Mouse (Mus musculus): Measurements from ENCODE around the gene Car9.

Gene Car9

DNA sequence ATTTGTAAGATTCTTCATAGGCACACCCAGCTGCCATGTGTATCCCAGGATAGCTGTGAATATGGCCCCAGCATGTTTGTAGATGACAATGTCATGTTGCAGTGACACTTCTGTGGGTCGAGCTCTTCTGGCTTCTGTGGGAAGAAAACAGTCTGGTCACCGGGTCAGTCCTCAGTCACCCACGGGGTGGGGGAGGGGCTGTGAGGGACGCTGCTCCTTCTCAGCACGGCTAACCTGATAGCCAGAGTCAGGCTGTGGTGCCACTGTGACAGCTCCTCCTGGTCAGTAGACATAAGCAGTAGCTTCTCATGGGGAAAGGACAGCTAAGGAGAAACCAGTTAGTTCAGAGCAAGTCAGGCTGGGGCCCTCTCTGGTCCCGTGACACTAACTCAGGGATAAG lies 10.2 kb upstream of the Car9 start:
- peak in 1 of 2 experiments; percentile 62 for DNase-seq

DNA sequence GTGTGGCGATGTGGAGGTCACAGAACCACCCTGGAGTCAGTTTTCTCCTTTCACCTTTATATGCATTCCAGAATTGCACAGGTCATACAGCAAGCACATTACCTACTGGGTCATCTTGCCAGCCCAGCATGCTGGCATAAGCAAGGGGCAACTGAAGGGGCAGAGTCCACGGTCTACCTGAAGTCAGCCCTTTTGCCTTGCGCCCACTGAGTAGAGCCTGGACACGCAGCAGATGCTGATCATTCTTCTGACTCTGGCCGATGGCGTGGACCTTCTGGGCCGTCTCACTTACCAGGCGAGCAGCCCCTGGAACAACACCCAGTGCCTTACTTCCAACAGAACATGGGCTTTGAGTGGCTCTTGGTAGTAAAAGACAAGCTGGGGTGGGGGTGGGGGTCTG lies 9.4 kb upstream of the Car9 start:
- DNase-seq = peak; percentile 70 to 71

DNA sequence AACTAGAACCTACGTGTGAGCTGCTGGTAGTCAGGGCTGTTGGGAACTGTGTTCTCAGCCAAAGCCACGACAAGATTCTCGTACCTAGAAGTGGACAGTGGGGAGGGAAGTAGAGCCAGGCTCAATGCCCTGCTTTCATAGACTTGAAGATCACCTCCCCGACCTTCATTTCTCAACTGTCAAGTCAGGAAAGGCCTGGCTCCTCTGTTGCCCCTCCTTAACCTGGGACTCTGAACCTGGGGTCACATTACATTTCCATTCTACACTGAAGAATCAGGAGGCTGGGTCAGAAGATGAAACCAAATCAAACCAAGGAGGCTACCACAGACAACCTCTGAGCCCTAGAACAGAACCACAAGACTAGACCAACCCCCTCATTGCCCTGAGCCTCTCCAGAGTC lies 8.8 kb upstream of the Car9 start:
- DNase-seq = peak; percentile 42 to 58

DNA sequence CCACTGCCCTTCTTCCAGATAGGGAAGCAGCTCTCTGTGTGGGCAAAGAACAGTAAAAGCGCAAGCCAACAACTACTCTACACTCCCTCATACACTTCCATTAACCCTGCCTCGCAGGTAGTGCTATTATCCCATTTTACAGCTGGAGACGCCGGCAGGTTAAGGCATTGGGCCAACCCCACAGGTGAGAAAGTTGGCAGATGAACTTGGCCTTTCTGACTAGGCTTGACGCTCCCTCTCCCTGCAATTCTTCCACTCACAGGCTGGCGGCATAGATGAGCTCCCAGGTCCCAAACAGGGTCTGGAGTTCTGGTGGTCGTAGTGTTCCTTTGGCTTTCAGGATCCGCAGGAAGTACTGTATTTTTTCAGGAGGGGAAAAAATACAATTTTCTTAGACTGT lies 7.8 kb upstream of the Car9 start:
- peak in 1 of 2 experiments; percentile 70 for DNase-seq

DNA sequence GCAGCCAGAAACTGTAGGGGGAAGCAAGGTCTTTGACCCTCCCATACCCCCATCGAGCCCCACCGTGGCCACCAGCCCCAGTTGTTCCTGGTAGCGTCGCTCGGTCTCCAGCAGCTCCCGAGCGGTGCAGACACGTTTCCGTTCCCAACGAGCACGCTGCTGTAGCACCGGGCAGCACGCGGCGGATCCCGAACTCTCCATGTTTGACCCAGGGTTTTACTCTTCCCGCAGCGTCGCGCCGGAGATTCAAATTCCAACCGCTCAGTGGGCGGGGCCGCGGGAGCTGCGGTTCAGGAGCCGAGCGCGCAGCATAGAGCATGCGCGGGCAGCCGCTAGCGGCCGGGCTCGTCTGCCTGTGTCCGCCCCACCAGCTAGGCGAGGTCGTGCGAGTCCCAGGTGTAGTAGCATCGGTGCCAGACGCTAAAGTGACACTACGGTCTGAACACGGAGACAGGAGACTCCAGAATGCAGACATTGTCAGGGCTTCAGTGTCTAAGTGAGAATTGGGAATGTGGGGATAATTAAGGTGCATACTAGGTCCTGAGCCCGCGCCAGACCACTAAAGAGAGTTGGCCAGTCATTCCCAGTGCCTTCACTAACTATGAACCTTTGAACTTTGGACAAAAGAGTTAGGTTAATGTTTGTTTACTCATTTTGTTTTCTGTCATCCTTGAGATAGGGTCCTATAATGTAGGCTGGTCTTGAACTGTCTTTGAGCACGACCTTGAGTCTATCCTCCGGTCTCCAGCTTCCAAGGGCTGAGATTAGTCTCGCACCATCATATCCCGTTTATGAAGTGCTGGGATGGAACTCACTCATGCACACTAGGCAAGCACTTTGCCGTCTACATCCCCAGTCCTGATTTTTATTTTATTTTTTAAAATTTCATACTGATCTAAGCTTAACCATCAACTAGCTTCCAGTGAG lies 7.1 kb upstream of the Car9 start, which contains the start of gene Arhgef39:
TSS of gene Arhgef39 (minus strand) at position 289 of the 927 bp plus-strand sequence.
- DNase-seq = peak; percentile 88 to 96

DNA sequence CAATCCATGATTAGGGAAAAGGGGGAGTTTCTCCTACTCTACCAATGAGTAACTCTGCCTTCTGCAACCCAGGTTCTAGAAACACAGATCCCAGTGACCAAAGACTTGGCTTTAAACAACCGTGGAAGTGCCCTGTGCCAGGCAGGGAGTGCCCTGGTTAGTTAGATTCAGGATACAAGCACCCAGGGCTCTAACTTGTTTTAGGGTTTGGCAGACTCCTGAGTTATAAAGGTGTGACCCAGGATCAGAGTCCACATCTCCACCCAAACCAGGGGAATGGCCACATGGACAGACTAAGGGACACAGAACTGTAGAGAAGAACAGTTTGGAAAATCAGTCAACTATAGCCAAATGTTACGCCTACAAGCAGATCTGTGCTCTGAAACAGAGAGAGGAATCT lies 3.7 kb upstream of the Car9 start:
- peak; percentile 67 to 78 for DNase-seq

DNA sequence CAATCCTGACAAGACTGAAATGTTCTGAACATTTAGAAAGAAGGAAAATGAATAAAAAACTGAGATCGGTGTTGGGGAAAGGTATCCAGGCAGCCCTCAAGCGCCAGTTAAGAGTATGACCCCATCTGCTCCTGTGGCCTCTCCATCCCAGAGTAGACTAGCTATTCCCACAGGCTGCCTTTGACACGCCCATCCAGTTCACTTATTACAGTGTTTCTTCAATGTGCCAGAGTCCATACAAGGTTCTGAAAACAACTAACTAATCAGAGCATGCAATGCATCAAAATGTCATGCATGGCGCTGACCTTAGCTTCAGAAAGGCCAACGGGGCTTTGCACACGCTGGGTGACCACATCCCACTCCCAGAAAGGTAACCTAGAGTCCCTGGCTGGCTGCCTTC lies 3.3 kb upstream of the Car9 start:
- DNase-seq = peak; percentile 42 to 53

DNA sequence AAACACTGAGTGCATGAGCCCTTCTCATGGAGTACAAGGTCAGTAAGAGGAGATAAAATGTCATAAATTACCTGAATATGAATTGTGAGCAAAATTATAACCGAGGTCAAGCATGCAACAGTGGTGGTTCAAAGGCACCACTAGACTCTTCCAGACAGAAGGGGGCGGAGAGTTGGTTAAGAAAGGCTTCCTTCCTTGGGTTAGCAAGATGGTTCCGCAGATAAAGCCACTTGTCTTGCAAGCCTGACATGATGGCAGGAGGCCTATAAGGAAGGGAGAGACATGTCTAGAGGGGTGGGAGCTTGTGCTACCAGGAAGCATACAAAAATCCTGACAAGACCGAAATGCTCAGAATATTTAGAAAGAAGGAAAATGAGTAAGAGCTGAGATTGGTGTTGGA lies 2.5 kb upstream of the Car9 start:
- no peak for DNase-seq

DNA sequence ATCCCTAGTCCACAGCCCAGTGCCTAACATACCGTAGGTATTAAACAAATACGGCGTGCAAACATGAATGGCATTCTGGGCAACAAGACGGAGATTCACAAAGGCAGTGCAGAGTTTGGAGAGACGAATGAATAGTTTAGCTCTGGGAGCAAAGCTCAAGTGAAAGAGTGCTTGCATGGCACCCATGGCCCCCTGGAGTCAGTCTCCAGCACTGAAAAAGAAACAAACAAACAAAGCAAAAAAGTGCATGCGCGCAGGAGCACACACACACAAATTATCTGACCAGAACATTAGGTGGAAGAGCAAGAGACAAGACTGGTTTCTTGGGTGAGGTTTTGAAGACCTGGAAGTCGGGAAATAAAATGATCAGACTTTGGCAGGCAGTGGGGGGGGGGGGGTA lies 692 bp upstream of the Car9 start:
- DNase-seq = peak in 1 of 2 experiments; percentile 54

DNA sequence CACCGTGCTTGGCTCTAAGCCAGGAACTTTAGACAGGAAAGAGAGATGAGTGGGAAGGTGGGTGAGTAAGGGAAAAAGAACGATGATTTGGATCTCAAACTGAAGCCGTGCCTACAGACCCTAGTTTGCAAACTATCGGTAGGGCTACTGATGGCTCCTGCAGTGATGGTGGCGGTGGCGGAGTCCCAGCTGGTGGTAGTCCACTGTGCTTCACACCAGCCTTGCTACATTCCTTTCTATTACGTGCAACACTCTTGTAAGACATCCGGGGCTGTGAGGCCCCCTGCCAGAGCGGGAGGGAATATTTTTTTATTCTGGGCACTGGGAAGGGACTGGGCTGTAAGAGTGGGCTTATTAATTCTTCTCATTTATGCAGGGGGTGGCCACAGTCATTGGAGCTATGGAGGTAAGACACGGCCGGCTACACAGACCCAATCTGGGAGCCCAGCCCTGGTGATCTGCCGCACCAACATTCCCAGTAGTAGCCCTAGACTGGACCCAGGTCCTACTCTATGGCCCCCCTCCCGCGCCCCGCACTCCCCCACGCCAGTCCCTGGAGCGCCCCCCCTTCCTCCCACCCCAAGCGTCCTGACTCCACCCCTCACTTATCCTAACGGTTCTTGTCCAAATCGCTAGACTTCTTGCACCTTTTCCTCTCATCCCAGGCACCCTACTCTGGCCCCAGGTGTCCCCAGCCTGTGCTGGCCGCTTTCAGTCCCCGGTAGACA lies 1.3 kb downstream of the Car9 start:
- DNase-seq = peak in 1 of 2 experiments; percentile 33

DNA sequence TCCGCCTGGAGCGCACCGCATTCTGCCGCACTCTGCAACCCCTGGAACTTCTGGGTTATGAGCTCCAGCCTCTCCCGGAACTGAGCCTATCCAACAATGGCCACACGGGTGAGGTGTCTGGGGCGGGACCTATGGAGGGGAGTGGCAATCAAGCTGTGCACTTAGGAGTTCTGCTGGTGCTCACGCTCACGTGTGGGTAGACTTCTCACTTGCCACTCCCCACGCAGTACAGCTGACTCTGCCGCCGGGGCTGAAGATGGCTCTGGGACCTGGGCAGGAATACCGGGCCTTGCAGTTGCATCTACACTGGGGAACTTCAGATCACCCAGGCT lies 1.9 kb downstream of the Car9 start:
- peak; percentile 57 to 72 for DNase-seq

DNA sequence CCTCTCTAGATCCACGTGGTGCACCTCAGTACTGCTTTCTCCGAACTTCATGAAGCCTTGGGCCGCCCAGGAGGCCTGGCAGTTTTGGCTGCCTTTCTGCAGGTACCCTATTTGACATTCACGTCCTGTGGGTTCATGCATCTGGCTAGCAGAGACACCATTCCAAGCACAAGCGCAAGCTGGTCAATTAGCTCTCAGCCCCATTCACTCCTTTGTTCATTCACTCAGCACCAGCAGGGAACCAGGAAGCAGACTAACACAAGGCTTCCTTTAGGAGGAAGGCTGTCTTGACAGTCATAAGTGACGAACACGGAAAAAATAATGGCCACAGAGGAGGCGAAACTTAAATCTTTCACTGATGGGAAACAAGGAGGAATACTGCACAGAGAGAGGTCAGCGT lies 2.3 kb downstream of the Car9 start:
- no peak for DNase-seq

DNA sequence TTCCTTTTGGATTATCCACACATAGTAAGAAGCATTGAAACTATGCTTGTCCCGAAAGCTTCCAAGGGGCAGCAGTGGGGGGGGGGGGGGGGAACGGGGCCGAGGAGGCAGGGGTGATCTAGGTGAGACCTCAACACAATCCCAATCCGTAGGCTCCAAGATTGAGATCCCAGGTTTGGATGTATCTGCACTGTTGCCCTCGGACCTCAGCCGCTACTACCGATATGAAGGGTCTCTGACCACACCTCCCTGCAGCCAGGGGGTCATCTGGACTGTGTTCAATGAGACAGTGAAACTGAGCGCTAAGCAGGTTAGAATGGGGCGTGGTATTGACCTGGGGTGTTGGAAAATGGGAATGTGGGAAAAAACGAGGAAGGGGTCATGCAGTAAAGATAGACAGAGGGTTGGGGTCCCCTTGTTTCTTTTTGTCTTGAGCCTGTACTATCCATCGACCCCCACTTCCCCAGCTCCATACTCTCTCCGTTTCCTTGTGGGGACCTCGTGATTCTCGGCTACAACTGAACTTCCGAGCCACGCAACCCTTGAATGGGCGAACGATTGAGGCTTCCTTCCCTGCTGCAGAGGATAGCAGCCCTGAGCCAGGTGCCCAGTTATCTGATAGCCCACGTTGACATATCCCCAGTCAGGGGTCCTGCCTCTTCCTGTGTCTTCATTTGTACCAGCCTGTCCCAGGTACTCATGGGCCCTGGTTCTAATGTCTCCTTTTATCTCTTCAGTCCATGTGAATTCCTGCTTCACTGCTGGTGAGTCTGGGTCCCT lies 5.1 kb downstream of the Car9 start:
- no peak for DNase-seq

DNA sequence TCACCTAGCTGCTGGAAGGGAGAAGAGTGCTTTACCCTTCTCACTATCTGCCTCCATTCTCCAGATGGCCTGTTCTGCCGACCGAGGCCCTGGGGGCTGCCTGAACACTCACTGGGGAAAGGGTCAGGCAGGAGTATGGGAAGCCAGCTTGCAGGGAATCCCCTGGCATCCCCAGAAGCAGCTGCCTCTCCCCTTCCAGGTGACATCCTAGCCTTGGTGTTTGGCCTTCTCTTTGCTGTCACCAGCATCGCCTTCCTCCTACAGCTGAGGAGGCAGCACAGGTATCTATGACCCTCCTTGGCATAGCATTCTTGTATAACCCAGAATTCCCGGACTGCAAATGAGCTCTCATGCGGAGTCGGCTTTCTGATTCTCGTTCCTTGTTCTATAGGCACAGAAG lies 5.9 kb downstream of the Car9 start:
- no peak for DNase-seq

DNA sequence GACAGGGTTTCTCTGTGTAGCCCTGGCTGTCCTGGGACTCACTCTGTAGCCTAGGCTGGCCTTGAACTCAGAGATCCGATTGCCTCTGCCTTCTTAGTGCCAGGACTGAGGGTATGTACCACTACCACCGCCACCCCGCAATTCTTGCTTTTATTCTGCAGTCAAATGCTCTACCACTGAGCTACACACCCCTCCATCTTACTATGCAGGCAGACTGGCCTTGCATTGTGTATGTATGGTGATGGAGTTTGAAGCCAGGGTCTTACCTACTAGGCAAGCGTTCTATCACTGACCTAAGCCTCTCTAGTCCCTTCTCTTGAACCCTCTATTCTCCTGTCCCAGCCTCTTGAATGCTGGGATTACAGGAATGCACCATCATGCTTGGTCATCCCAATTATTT lies 6.5 kb downstream of the Car9 start:
- DNase-seq = no peak

DNA sequence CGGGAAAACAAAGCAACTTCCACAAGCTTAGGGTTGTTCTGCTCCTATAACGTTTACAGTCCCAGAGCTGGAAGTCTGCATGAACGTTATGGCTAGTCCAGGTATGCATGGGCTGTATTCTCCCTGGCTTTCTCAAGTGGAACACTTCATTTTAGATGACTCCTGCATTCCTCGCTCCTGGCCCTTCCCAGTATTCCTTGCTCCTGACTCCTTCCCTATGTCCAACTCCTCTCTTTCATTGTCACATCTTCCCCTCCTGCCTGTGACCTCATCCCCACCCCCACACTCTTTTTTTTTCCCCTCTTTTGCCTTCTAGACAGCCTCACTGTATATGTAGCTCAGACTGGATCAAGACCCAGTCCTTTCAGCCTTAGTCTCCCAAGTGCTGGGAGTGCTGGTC lies 7.0 kb downstream of the Car9 start:
- no peak for DNase-seq

DNA sequence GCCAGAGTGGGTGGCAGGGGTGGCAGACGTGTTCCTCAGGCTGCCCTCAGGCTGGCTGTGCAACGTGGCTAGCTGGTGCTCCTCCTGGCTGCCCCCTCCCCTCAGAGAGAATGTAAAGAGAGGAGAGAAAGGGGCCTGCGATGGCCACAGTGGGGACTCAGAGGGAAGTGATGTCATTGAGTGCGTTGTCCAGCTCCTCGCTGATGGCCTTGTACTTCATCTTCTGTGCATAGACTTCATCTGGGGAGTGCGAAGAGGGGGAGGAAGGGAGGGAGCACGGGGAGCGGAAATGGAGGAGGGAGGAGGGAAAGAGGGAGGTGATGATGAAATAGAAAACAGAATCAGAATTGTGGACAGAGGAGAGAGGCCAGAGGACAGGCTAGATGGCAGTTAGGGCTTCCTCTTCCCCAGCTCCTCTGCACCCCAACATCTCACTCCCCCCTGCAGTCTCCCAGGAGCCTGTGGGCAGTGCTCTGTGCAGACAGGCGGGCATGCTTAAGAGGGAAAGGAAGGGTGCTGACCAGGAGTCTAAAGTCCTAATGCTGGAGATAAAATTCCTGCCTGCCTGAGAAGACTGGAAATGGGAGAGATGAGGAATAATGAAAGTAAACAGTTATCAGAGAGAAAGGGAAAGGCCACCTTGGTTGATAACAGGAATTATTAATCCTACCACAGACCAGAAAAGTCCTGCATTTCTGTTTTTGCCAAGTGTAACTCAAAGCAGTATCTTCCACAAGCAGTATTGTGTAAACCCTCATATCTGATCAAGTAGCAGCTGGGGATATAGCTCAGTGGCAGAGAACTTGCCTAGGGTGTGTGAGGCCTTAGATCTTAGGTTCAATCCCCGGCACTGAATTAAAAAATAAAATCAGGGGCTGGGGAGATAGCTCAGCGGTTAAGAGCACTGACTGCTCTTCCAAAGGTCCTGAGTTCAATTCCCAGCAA lies 9.3 kb downstream of the Car9 start:
- DNase-seq = no peak

DNA sequence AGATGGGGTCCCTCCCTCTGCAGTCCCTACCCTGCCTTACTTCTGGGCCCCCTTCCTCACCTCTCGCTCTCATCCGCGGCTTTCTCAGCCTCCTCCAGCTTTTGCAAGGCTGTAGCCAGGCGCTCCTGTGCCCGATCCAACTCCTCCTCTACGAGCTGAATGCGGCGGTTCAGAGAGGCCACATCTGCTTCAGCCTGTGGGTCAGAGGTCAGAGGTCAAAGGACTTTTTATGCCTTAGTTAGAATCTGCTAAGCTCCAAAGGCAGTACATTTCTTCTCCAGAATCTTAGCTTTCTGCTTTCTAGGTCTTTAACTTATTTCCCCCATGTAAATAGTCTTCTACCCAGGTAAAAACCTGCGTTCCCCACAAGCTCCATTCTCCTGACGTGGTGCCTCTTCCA lies 12.8 kb downstream of the Car9 start:
- DNase-seq = no peak

DNA sequence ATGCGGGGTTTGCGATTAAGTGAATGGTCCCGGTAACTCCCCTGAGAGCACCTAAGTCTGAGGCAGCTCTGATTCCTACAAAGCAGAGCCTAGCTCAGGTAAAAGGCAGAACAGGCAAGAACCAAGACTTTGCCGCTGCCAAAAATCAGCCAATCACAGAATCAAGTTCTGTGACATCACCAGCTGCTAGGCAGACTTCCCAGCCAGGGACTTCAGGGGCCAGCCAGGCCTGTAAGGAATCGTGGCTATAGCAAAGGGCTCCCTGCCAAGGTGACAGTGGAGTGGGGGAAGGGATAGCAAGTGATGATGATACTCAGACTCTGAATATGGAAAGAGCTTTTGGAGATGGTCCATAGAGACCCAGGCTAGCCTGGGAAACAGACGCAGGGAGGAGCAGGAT lies 13.2 kb downstream of the Car9 start:
- peak; percentile 88 to 94 for DNase-seq

DNA sequence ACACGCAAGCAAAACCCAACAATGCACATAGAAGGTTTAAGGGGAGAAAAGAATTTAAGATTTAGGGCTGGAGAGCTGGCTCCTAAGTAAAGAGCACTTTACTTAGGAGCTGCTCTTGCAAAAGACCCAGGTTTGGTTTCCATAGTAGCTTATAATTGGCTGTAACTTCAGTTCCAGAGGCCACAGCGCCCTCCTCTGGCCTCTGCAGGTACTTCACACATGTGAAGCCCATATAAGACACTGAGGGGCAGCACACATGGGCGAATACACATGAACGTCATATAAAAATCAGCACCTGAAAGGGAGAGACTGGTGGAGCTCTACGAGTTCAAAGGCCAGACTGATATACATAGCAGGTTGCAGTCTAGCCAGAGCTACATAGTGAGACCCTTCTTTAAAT lies 21.1 kb downstream of the Car9 start:
- peak in 1 of 2 experiments; percentile 50 for DNase-seq

DNA sequence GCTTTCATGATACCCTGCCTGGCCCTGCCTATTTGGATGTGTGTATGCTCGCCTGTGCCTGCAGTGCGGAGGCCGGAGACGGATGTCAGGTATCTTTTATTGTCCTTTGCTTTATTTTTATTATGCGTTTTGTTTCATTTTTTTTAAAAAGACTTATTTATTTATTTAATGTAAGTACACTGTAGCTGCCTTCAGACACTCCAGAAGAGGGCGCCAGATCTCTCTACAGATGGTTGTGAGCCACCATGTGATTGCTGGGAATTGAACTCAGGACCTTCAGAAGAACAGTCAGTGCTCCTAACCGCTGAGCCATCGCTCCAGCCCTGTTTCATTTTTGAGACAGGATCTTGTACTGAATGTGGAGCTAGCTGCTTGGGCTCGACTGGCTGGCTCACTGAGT lies 21.7 kb downstream of the Car9 start:
- DNase-seq = peak in 1 of 2 experiments; percentile 52

DNA sequence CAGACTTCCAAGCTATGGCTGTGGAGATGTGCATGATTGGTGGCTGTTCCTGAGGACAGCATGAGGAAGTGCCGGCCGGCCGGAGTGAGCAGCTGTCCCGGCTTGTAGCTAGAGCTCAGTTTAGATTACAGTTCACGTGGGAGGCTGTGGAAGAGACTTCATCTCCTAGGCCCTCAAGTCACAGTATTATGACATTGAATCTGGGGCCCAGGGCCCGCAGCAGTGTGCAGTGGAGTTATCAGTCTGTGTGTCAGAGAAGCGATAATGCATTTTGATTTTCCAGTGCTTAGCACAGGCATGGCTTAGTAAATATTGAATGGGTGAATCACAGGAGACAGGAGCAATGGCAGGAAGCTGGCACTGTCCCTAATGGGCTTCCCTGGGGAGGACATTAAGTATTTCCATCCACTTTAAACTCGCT lies 23.3 kb downstream of the Car9 start:
- DNase-seq = peak in 1 of 2 experiments; percentile 48
